Mouse (Mus musculus) hindbrain, embryonic 15.5 days (tissue): ENCODE measurements around the gene Gtf3c5. TPM values are rescaled to one million over a fixed set of nuclear protein-coding genes. Genes with fewer than 3 reads are reported as not detected.

Experiments
- ATAC-seq: fragments of 200-750 bp; cut with Nextera tagmentation; 2 replicates; pipeline ENCODE4 v1.8.0; 2017; ENCODE audit warnings: low read depth, moderate number of reproducible peaks, moderate TSS enrichment; ENCODE audit not compliant: low FRiP score
- H3K27ac ChIP-seq: fragments of 300-500 bp; sonication (generic); replicated peaks from 2 replicates; pipeline ENCODE4 v1.5.1; 2015; ENCODE audit warnings: mild to moderate bottlenecking, inconsistent platforms
- H3K27me3 ChIP-seq: fragments of 300-500 bp; sonication (generic); 2 replicates; pipeline ENCODE4 v1.6.1; 2015; ENCODE audit warnings: control low read depth, inconsistent platforms
- H3K36me3 ChIP-seq: fragments of 300-500 bp; sonication (generic); 2 replicates; pipeline ENCODE4 v1.6.1; 2015; ENCODE audit warnings: control low read depth, inconsistent platforms
- H3K4me1 ChIP-seq: fragments of 300-500 bp; sonication (generic); replicated peaks from 2 replicates; pipeline ENCODE4 v1.6.1; 2015; ENCODE audit warnings: control low read depth, inconsistent platforms
- H3K4me2 ChIP-seq: fragments of 300-500 bp; sonication (generic); 2 replicates; pipeline ENCODE4 v1.6.1; 2015; ENCODE audit warnings: moderate library complexity, mild to moderate bottlenecking, inconsistent platforms
- H3K4me3 ChIP-seq: fragments of 300-500 bp; sonication (generic); 2 replicates; pipeline ENCODE4 v1.5.1; 2015; ENCODE audit warnings: mild to moderate bottlenecking, inconsistent platforms
- H3K9ac ChIP-seq: fragments of 300-500 bp; sonication (generic); 2 replicates; pipeline ENCODE4 v1.6.1; 2015; ENCODE audit warnings: inconsistent platforms
- H3K9me3 ChIP-seq: fragments of 300-500 bp; sonication (generic); 2 replicates; pipeline ENCODE4 v1.6.1; 2016; ENCODE audit warnings: control low read depth, inconsistent platforms
- WGBS: fragments of 180-500 bp; shearing (Covaris S2); methylation state at CpG from one replicate; pipeline ENCODE4 v1.1.7; 2015; 5-methylcytosine and 5-hydroxymethylcytosine counted together
- polyA plus RNA-seq: library from polyadenylated mRNA; unstranded; fragments of >200 nt; fragmentation: Nextera tagmentation; extraction: Ambion mirVana; gene quantifications from 2 replicates; pipeline ENCODE4 v1.2.1, GENCODE M21; 2015

Gene Gtf3c5
- polyA plus RNA-seq, 1 experiment from 2014 or later, result 42.8 TPM

DNA sequence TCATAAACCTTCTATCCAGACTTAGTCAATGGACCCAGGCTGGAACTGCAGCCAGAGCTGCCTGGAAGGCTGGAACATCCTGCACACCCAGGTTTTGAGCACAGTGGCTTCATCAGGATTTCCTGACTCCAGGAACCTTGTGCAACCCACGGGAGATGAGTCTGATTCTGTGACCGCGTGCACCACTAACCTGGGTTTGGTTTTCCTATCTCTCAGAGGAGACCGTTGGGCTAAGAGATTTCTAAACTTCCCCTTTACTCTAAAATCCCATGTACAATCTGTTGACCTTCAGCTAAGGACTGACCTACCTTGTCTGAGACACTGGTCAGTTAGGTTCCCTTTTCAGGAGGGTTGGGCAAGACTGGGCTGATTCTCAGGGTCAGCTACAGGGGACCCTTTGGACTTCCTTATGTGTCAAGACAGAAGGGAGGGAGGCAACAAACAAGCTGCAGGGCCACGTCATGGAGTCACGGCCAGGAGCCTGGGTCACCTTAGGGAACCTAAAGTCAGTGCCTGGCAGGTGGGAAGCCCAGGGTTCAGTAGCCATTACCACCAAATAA, 35.3 kb upstream of the Gtf3c5 start:
- no peak overlapping the region for H3K9ac ChIP-seq
- WGBS, result 88% methylated on average over 6 of the region's 6 CpGs
- H3K27ac ChIP-seq, result no peak overlapping the region
- peaks cover 19% of the 10 kb centered on the region; the same call in 1 of the 2 replicates for H3K27me3 ChIP-seq
- H3K4me1 ChIP-seq, result no peaks in the 10 kb centered on the region
- H3K4me3 ChIP-seq, result no peak overlapping the region
- ATAC-seq, result no peak
- no peaks in the 10 kb centered on the region for H3K36me3 ChIP-seq
- H3K4me2 ChIP-seq, result no peak overlapping the region
- no peaks in the 10 kb centered on the region for H3K9me3 ChIP-seq

DNA sequence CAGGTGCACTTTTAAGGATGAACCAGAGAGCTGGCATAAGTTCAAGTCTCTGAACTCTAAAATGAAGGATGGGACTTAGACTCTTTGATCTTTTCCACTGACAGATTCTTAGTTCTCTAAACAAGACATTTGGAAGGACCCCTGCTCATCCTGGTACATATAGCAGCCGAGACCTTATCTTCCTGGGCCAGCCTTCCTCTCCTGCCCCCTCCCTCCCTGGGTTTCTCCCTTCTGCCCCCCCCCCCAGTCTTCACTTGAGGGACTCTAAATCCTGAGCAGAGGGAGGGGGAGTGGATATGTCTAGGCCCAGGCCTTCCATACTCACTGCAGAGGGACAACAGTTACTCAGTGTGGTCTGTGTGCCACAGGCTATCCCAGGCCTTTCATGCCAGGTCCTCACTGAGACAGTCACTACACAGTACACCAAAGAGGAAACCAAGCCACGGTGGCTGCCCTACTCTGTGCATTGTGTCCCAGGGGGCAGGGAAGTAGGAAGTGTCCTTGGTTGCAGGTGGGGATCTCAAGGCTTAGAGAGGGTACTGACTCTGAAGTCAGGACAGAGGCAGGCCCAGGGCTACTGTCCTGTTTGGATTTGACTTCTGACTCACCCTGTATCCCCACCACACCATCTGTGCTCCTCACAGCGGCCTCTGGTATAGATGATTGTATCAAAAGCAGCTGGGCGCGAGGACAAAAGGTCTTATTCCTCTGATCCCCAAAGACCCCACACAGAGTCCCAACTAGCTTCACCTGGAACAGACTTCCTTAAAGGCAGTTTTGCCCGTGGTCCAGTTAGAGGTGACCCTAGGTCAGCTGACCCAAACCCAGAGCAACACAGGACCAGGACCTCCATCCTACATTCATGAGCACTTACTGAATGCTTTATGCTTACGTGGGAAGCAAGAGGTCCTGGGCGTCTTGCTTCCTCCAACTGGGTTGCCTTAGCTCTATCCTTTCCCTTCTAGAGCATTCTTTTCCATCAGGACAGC, 34.2 kb upstream of the Gtf3c5 start:
- H3K4me3 ChIP-seq, result no peak overlapping the region
- 75% methylated on average over 8 of the region's 8 CpGs for WGBS
- no peak for ATAC-seq

DNA sequence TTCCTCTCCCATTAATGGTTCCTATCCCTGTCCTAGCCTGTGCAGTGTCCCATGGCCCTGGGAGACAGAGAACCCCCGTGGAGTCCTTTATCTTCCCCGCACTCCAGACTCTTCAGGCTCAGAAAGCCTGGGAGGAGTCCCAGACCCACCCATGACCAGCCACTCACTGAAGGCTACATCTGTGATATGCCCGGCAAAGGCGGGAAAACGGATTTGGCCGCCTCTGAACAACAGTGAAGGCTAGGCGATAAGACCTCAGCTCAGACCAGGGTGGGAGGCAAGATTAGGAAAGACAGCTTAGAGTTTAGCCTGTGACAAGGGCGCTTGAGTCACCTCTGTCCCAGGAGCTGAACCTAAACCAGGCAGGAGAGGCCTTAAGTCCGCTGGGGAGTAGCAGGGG, 33.3 kb upstream of the Gtf3c5 start:
- ATAC-seq, result no peak
- Histone ChIP-seq H3K36me3 (no peaks in the 10 kb centered on the region), H3K27ac (no peak overlapping the region), H3K4me3 (no peak overlapping the region), H3K27me3 (peaks cover 12% of the 10 kb centered on the region; the same call in 1 of the 2 replicates), H3K9ac (no peak overlapping the region), H3K9me3 (no peaks in the 10 kb centered on the region), H3K4me1 (no peaks in the 10 kb centered on the region), H3K4me2 (no peak overlapping the region)
- WGBS, result 82% methylated on average over 9 of the region's 9 CpGs

More for the DNA sequence above, 34.2 kb upstream of the Gtf3c5 start:
- H3K9me3 ChIP-seq, result no peaks in the 10 kb centered on the region
- H3K27ac ChIP-seq, result no peak overlapping the region
- no peaks in the 10 kb centered on the region for H3K36me3 ChIP-seq
- peaks cover 19% of the 10 kb centered on the region; the same call in 1 of the 2 replicates for H3K27me3 ChIP-seq
- no peak overlapping the region for H3K9ac ChIP-seq
- no peaks in the 10 kb centered on the region for H3K4me1 ChIP-seq
- no peak overlapping the region for H3K4me2 ChIP-seq

DNA sequence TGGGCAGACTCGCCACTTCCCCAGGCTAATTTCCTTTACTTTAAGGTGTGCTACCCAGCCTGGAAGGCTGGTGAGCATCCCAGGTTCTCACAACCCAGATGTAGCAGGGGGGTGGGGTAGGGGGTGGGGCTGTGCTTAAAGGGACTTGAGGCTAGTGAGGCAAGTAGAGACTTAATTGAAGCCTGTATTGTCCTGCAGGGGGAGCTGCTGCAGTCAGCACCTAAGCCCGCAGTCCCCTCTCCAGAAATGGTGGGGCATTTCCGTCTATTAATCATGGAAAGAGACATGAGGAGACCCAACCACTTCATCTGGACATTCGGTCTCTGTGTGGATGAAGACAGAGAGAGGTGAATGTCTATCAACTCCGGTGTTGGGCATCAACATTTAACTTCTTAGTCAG, 32.8 kb upstream of the Gtf3c5 start:
- no peak overlapping the region for H3K4me3 ChIP-seq
- H3K4me1 ChIP-seq, result no peaks in the 10 kb centered on the region
- ATAC-seq, result no peak
- H3K4me2 ChIP-seq, result no peak overlapping the region
- H3K27me3 ChIP-seq, result peaks cover 8% of the 10 kb centered on the region; the same call in 1 of the 2 replicates
- no peak overlapping the region for H3K9ac ChIP-seq
- no peak overlapping the region for H3K27ac ChIP-seq
- H3K36me3 ChIP-seq, result no peaks in the 10 kb centered on the region
- WGBS, result 31% methylated on average over 5 of the region's 5 CpGs
- H3K9me3 ChIP-seq, result no peaks in the 10 kb centered on the region

DNA sequence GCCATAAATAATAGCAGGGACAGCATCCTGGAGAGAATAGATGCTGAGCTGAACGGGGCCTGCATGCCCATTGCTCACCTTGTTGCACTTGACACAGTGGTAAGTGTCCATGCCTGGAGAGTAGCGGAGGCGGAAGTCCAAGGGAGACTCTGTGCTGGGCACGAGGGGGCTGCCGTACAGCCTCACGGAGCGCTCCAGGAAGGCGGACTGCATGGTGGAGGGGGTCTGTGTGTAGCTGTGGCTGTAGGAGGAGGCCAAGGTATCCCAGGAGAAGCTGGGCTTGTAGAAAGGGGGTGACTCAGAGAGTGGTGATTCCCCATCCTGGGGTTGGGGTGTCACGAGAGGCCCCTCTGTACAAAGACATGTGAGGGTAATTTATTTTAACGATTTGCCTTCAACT, 30.0 kb upstream of the Gtf3c5 start:
- H3K4me2 ChIP-seq, result no peak overlapping the region
- no peak overlapping the region for H3K9ac ChIP-seq
- no peak overlapping the region for H3K4me3 ChIP-seq
- H3K36me3 ChIP-seq, result no peaks in the 10 kb centered on the region
- H3K27ac ChIP-seq, result no peak overlapping the region
- no peaks in the 10 kb centered on the region for H3K9me3 ChIP-seq
- WGBS, result 92% methylated on average over 10 of the region's 10 CpGs
- H3K27me3 ChIP-seq, result no peaks in the 10 kb centered on the region
- no peaks in the 10 kb centered on the region for H3K4me1 ChIP-seq
- no peak for ATAC-seq

- H3K36me3 ChIP-seq, result no peaks in the 10 kb centered on the region
- H3K9ac ChIP-seq, result no peak overlapping the region
- no peak overlapping the region for H3K4me2 ChIP-seq
- no peak for ATAC-seq
- H3K4me1 ChIP-seq, result no peaks in the 10 kb centered on the region
- H3K4me3 ChIP-seq, result no peak overlapping the region
- H3K9me3 ChIP-seq, result no peaks in the 10 kb centered on the region
- no peak overlapping the region for H3K27ac ChIP-seq
- 69% methylated on average over 10 of the region's 10 CpGs for WGBS
- no peaks in the 10 kb centered on the region for H3K27me3 ChIP-seq
Measured at GRCm38 (mm10) chr2:28612436-28613063, 29.0 kb upstream of the Gtf3c5 start.

DNA sequence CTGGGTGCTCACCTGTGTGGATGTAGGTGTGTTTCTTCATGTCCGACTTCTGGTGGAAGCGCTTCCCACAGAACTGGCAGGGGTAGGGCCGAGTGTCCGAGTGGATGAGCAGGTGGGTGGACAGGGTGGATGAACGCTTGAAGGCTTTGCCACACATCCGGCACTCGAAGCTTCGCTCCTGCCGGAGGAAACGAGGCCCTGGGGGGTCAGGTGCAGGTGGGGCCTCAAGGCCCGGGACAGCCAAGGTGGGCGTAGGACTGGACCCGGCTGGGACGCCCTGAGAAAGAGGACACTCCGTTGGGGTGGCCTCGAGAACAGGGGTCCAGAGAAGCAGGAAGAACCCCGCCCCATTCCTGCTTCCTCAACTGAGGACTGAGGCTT, 27.8 kb upstream of the Gtf3c5 start:
- no peak overlapping the region for H3K4me3 ChIP-seq

DNA sequence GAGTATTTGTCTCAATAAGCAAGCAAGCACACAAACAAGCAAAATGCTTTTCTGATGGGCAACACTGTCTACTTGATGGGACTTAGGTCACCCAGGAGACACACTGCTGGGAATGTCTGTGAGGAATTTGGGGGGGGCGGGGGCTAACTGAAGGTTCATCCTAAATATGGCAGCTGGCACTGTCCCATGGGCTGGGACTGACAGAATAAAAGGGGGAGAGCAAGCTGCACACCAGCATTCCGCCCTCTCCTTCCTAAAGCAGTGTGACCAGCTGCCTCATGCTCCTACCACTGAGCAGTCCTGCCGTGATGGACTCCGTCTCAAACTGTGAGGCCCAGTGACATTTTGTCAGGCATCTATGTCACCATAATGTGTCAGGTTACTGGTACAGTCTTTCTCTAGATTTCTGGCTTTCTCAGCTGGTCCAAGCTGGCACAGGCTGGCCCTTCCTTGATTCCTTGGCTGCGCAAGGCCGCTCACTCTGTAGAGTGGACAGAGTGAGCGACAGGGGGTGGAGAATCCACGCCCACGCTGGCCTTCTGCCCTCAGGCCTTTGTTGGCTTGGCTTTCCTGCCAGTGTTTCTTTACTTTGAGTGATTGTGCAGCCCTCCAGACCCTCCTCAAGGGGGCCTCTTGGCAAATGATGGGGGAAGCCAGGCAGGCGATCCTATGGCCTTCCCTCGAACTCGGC, 27.3 kb upstream of the Gtf3c5 start:
- no peak for ATAC-seq
- no peaks in the 10 kb centered on the region for H3K27me3 ChIP-seq
- 49% methylated on average over 12 of the region's 12 CpGs for WGBS

More for the DNA sequence above, 27.8 kb upstream of the Gtf3c5 start:
- H3K4me2 ChIP-seq, result no peak overlapping the region
- no peak overlapping the region for H3K27ac ChIP-seq
- WGBS, result 80% methylated on average over 17 of the region's 17 CpGs
- no peak for ATAC-seq
- H3K4me1 ChIP-seq, result no peaks in the 10 kb centered on the region
- no peaks in the 10 kb centered on the region for H3K36me3 ChIP-seq
- no peaks in the 10 kb centered on the region for H3K27me3 ChIP-seq
- no peak overlapping the region for H3K9ac ChIP-seq
- no peaks in the 10 kb centered on the region for H3K9me3 ChIP-seq

DNA sequence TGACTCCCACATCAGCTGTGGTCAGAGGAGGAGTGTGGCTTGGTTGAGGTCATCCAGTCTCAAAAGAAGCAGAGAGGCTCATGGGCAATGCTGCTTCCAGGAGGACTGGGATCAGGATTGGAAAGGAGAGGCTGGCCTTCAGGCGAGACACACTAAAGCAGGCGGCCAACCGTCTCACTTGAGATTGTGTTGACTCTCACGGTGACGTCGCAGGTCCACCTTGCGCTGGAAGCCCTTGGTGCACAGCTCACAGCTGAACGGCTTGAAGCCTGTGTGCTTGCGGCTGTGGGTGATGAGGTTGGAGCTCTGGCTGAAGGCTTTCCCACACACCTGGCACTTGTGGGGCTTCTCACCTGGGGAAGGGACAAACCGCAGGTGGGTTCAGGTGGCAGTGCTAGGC, 26.3 kb upstream of the Gtf3c5 start:
- Histone ChIP-seq H3K4me1 (no peaks in the 10 kb centered on the region), H3K4me3 (no peak overlapping the region), H3K9ac (no peak overlapping the region), H3K4me2 (no peak overlapping the region), H3K27me3 (no peaks in the 10 kb centered on the region), H3K36me3 (no peaks in the 10 kb centered on the region), H3K27ac (no peak overlapping the region), H3K9me3 (no peaks in the 10 kb centered on the region)
- 93% methylated on average over 10 of the region's 10 CpGs for WGBS
- no peak for ATAC-seq

More for the DNA sequence above, 27.3 kb upstream of the Gtf3c5 start:
- Histone ChIP-seq H3K4me3 (no peak overlapping the region), H3K4me1 (no peaks in the 10 kb centered on the region), H3K27ac (no peak overlapping the region), H3K4me2 (no peak overlapping the region), H3K9ac (no peak overlapping the region), H3K9me3 (no peaks in the 10 kb centered on the region), H3K36me3 (no peaks in the 10 kb centered on the region)

DNA sequence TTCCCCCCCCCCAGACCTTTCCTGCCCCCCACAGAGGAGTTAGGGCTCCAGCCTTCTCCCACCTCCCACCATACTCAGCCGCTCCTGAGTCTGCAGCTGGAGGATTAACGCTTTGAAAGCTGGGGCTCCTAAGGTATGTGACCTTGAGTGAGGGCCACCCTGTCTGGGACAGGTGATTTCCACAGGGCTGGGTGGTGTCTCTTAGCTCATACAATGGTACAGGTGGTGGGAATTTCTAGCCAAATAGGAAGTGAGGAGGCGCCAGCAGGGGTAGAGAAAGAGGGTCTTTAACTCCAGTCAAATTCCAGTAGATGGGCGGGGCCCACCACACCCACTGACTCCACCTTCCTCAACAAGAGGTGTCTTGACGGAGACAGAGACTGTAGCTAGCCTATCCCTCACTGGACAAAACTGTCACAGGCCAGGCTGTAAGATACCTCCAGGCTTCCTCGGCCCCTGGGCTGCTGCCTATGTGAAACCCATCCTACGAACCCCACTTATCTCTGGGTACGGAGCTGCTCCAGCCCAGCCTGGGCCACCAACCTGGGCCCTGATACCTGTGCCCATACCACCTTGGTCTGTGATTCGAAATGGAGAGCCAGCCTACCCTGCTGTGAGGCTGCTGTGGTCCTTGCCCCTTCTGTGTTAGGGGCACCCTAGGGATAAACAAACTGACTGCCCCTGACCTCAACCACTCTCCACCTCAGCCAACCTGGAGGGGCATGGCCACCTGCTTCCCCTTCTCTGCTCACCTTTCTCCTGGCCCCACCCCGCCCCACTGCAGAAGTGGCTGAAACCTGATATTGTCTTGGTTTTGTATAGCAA, 24.0 kb upstream of the Gtf3c5 start:
- H3K36me3 ChIP-seq, result no peaks in the 10 kb centered on the region
- H3K27ac ChIP-seq, result no peak overlapping the region
- H3K9ac ChIP-seq, result no peak overlapping the region
- H3K4me2 ChIP-seq, result no peak overlapping the region
- 49% methylated on average over 10 of the region's 10 CpGs for WGBS
- no peaks in the 10 kb centered on the region for H3K27me3 ChIP-seq
- no peaks in the 10 kb centered on the region for H3K9me3 ChIP-seq
- no peak for ATAC-seq
- H3K4me1 ChIP-seq, result no peaks in the 10 kb centered on the region
- no peak overlapping the region for H3K4me3 ChIP-seq

DNA sequence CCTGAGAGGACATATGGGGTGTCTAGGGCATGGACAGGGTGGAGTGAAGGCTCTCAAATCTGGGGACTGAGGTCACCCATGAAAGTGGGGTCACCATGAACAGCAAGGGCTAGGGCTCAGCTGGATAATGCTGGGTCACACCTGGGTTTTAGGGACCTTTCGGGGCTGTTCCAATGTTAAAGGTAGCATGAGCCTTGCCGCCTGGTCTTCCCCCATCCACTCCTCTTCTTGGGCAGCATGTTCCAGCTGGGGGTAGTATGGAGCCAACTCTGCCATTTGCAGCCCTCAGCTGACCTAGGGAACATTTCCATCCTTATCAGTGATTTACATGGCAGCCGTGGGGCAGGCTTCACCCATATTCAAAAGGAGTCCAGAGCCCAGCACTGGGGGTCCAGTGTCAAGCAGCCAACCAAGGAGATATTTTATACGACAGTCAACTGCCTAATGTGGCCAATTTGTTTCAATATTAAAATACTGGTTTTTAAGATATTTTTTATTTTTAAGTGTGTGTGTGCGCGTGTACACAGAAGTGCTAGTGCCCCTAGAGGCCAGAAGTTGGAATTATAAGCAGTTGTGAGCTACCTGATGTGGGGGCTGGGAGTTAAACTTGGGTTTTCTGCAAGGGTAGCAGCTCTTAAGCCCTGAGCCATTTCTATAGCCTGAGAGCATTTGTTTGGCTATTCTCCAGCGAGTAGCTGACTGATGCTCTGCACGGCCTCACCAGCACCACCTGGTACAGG, 23.2 kb upstream of the Gtf3c5 start:
- Histone ChIP-seq H3K9me3 (no peaks in the 10 kb centered on the region), H3K36me3 (no peaks in the 10 kb centered on the region), H3K4me2 (no peak overlapping the region), H3K4me1 (no peaks in the 10 kb centered on the region), H3K27ac (no peak overlapping the region), H3K27me3 (no peaks in the 10 kb centered on the region), H3K9ac (no peak overlapping the region), H3K4me3 (no peak overlapping the region)
- no peak for ATAC-seq
- WGBS, result 70% methylated on average over 8 of the region's 8 CpGs
